Mouse (Mus musculus) lung, postnatal 4 days (tissue): ENCODE data around the gene Ranbp3l.

ENCODE experiments used
- DNase-seq, 2 experiments: peaks; one replicate each; pipeline ENCODE4 v3.0.0; 2021

Gene Ranbp3l

GRCm38 (mm10) chr15:9100446-9101077 is 132.8 kb downstream of the Ranbp3l start:
- DNase-seq, result no peak

GRCm38 (mm10) chr15:9106303-9107074 is 138.7 kb downstream of the Ranbp3l start:
- no peak for DNase-seq

GRCm38 (mm10) chr15:9110526-9111347 is 143.0 kb downstream of the Ranbp3l start:
- no peak for DNase-seq

GRCm38 (mm10) chr15:9111648-9112047 is 143.9 kb downstream of the Ranbp3l start:
- no peak for DNase-seq

GRCm38 (mm10) chr15:9113556-9113955 is 145.8 kb downstream of the Ranbp3l start:
- no peak for DNase-seq

- DNase-seq, result no peak
These were observed 146.4 kb downstream of the Ranbp3l start for GRCm38 (mm10) chr15:9114131-9114530.

- no peak for DNase-seq
These were observed 146.8 kb downstream of the Ranbp3l start for GRCm38 (mm10) chr15:9114599-9114998.
